Mouse (Mus musculus): Measurements from ENCODE around the gene Gm20683. TPM values are rescaled to one million over a fixed set of nuclear protein-coding genes. Genes with fewer than 3 reads are reported as not detected.

Gene Gm20683
- total RNA-seq, 2 experiments from 2014 or later: 2.7 to 4.2 TPM

Other genes with a start within 250 kb of the Gm20683 start
- gene Gng13, start 124.6 kb downstream of the Gm20683 start, total RNA-seq (2023): not detected
- 10 to 100 TPM; 20.2 to 26.7 TPM for gene Chtf18, start 114.3 kb downstream of the Gm20683 start, total RNA-seq (2023)
- gene Rpusd1, start 114.1 kb downstream of the Gm20683 start, total RNA-seq (2023): 1 to 10 TPM; 6.4 TPM
- gene Mslnl, start 105.7 kb downstream of the Gm20683 start, total RNA-seq (2023): not detected
- gene Msln, start 87.4 kb downstream of the Gm20683 start, total RNA-seq (2023): not detected
- gene Narfl, start 68.0 kb downstream of the Gm20683 start, total RNA-seq (2023): 10 to 100 TPM; 20.6 to 26.5 TPM
- gene Haghl, start 56.1 kb downstream of the Gm20683 start, total RNA-seq (2023): 10 to 100 TPM; 10.6 to 16.5 TPM
- not detected for gene Ccdc78, start 55.2 kb downstream of the Gm20683 start, total RNA-seq (2023)
- gene Fam173a, start 48.9 kb downstream of the Gm20683 start, total RNA-seq (2023): 10 to 100 TPM; 33.6 to 34.8 TPM
- gene AC134908.4, start 46.1 kb downstream of the Gm20683 start, total RNA-seq (2023): under 1 TPM in 1 of 2 experiments, not detected in 1; 0.66 TPM
- gene Metrn, start 44.6 kb downstream of the Gm20683 start, total RNA-seq (2023): 10 to 100 TPM; 16.1 to 17.2 TPM
- not detected for gene Fbxl16, start 32.7 kb downstream of the Gm20683 start, total RNA-seq (2023)
- gene Wdr24, start 18.1 kb downstream of the Gm20683 start, total RNA-seq (2023): 10 to 100 TPM; 13.2 to 15.2 TPM
- gene Jmjd8, start 12.9 kb downstream of the Gm20683 start, total RNA-seq (2023): 10 to 100 TPM; 12.4 to 16.8 TPM
- gene Stub1, start 8.4 kb downstream of the Gm20683 start, total RNA-seq (2023): 10 to 100 TPM; 45.6 to 55.2 TPM
- 1 to 10 TPM; 2.3 to 2.5 TPM for gene Rhbdl1, start 4.5 kb downstream of the Gm20683 start, total RNA-seq (2023)
- gene Rhot2, start 3.1 kb upstream of the Gm20683 start, total RNA-seq (2023): 10 to 100 TPM; 37.5 to 40.0 TPM
- 10 to 100 TPM; 28.2 to 31.0 TPM for gene Wdr90, start 19.7 kb upstream of the Gm20683 start, total RNA-seq (2023)
- 1 to 10 TPM; 3.8 to 4.2 TPM for gene Mcrip2, start 27.0 kb upstream of the Gm20683 start, total RNA-seq (2023)
- gene Mettl26, start 33.3 kb upstream of the Gm20683 start, total RNA-seq (2023): 10 to 100 TPM; 10.2 to 10.3 TPM
- gene Wfikkn1, start 39.1 kb upstream of the Gm20683 start, total RNA-seq (2023): 1 to 10 TPM; 2.5 to 3.8 TPM
- 10 to 100 TPM; 16.6 to 19.2 TPM for gene Rab40c, start 78.0 kb upstream of the Gm20683 start, total RNA-seq (2023)
- 100 to 1,000 TPM in 1 of 2 experiments, 10 to 100 TPM in 1; 70.2 to 101 TPM for gene Pigq, start 103.2 kb upstream of the Gm20683 start, total RNA-seq (2023)
- under 1 TPM; 0.20 to 0.93 TPM for gene Nhlrc4, start 103.2 kb upstream of the Gm20683 start, total RNA-seq (2023)
- gene A930017K11Rik, start 110.8 kb upstream of the Gm20683 start, total RNA-seq (2023): not detected
- 10 to 100 TPM; 17.0 to 22.0 TPM for gene Capn15, start 144.0 kb upstream of the Gm20683 start, total RNA-seq (2023)
- gene Rab11fip3, start 227.8 kb upstream of the Gm20683 start, total RNA-seq (2023): 1 to 10 TPM; 1.7 to 1.9 TPM
- 1 to 10 TPM; 3.8 to 4.5 TPM for gene Decr2, start 248.6 kb upstream of the Gm20683 start, total RNA-seq (2023)

Data from neutrophil, adult 83 days (primary cell).